Mouse (Mus musculus): ENCODE measurements around the gene Olfr181.

Olfr181 gene

GRCm38 (mm10) chr16:58928655-58929054 is at the start of gene Olfr181:
Olfr181 (minus strand) TSS chr16:58928755.
- DNase-seq (ENCODE audit: low read depth, low spot score) = no peak

DNA sequence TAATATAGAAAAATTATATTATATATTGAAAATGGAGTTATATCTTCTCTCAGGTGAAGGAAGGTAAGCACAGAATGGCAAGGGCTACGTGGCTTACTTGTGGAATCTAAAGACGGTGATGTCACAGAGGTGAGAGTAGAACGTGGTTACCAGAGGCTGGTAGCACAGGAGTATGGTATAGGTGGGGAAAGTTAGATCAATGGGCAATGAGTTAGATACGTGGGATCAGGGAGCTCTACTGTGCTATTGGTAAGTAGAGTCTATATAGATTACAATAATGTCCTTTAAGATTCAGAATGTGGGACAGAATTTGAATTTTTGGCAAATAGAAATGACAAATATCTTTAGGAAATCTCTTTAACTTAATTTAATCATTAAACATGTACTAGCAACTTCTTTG is 737 bp upstream of the Olfr181 start, which contains the start of gene Olfr180:
TSS of gene Olfr180 (minus strand) at position 101 of the 400 bp plus-strand sequence.
- DNase-seq (ENCODE audit: low read depth, low spot score) = no peak

GRCm38 (mm10) chr16:58891963-58892362 is 36.6 kb downstream of the Olfr181 start, which contains the start of gene Olfr178:
Olfr178 (minus strand) TSS chr16:58892063.
- no peak for DNase-seq (ENCODE audit: low read depth, low spot score)

DNA sequence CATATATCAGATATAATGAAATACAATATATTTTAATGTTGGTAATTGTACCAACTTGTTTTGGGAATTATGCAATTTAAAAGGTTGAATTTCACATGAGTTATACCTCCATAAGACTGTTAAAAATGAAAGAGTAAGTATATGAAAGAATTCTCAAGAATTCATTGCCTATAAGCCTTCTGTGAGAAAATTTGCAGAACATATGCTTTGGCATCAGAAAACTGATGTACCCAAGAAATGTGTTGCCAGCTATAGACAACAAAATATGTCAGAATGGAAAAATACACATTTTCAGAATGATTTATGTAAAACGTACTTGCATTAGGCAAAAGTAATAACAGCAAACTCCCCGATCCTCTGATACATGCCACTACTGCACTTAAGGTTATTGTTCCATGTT is 44.1 kb downstream of the Olfr181 start:
- DNase-seq (ENCODE audit: low read depth, low spot score) = no peak

Measured in A20 (cell line).